Mouse (Mus musculus) neural tube, embryonic 15.5 days (tissue): ENCODE measurements around the gene Lsm12. TPM values are rescaled to one million over a fixed set of nuclear protein-coding genes. Genes with fewer than 3 reads are reported as not detected.

Experiments
- ATAC-seq: fragments of 200-750 bp; cut with Nextera tagmentation; 2 replicates; pipeline ENCODE4 v1.8.0; 2017; ENCODE audit warnings: mild to moderate bottlenecking, moderate TSS enrichment, moderate library complexity; ENCODE audit not compliant: low FRiP score
- H3K27ac ChIP-seq: fragments of 300-500 bp; sonication (generic); replicated peaks from 2 replicates; pipeline ENCODE4 v1.5.1; 2015; ENCODE audit warnings: mild to moderate bottlenecking, inconsistent platforms
- H3K27me3 ChIP-seq: fragments of 300-500 bp; sonication (generic); replicated peaks from 2 replicates; pipeline ENCODE4 v1.6.1; 2015; ENCODE audit warnings: inconsistent platforms
- H3K36me3 ChIP-seq: fragments of 300-500 bp; sonication (generic); 2 replicates; pipeline ENCODE4 v1.6.1; 2015; ENCODE audit warnings: inconsistent platforms
- H3K4me1 ChIP-seq: fragments of 300-500 bp; sonication (generic); 2 replicates; pipeline ENCODE4 v1.6.1; 2015; ENCODE audit warnings: inconsistent platforms
- H3K4me2 ChIP-seq: fragments of 300-500 bp; sonication (generic); 2 replicates; pipeline ENCODE4 v1.6.1; 2015; ENCODE audit warnings: inconsistent platforms, mild to moderate bottlenecking, moderate library complexity
- H3K4me3 ChIP-seq: fragments of 300-500 bp; sonication (generic); replicated peaks from 2 replicates; pipeline ENCODE4 v1.5.1; 2015; ENCODE audit warnings: mild to moderate bottlenecking, inconsistent platforms
- H3K9ac ChIP-seq: fragments of 300-500 bp; sonication (generic); replicated peaks from 2 replicates; pipeline ENCODE4 v1.6.1; 2015; ENCODE audit warnings: mild to moderate bottlenecking, inconsistent platforms
- H3K9me3 ChIP-seq: fragments of 300-500 bp; sonication (generic); replicated peaks from 2 replicates; pipeline ENCODE4 v1.6.1; 2016; ENCODE audit warnings: inconsistent platforms
- WGBS: fragments of 180-500 bp; shearing (Covaris S2); methylation state at CpG from one replicate; pipeline ENCODE4 v1.1.7; 2015; ENCODE audit warnings: mixed read lengths; 5-methylcytosine and 5-hydroxymethylcytosine counted together
- polyA plus RNA-seq: library from polyadenylated mRNA; unstranded; fragments of >200 nt; fragmentation: Nextera tagmentation; extraction: Ambion mirVana; gene quantifications from 2 replicates; pipeline ENCODE4 v1.2.1, GENCODE M21; 2015

Lsm12 gene
- 111 and 121 TPM in 2 replicates for polyA plus RNA-seq

DNA sequence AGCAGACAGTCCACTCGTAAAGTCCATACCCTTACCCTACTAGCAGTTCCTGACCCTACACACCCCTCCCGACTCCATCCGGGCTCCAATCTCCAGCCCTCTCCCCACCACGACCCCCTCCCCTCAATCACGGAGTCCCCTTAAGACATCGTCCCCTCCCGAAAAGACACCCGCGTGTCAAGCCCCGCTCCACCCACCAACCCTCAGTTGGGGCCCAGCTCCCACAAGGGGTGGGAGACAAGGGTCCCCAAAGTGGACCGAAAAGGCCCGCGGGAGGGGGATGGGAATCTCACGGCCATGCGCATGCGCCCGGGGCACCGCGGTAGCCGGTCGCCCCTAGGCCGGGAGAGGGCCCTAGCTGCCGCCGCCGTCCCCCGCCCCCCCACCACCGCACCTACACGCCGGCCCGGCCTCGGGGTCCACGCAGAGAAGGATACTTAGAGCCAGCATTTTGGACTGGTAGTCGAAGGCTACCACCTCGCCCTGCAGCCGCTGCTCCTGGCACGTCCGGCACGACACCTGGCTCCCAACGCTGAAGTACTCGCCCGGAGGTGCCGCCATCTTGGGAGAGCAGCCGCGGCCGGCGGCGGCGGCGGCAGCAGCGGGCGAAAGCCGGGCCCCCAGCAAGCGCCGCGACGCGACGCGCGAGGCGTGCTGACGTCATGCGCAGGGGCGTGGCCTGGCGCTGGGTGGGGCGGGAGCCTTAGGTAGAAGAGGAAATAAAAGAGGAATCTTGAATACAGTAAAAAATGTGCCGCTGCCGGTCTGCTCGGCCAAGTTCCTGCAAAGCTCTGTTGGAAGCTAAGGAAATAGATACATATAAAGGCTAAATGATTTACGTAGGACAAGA lies at the start of gene Lsm12:
Gene Lsm12 (minus strand): TSS at position 651 of the 850 bp plus-strand sequence.
- no peaks in the 10 kb centered on the region for H3K9me3 ChIP-seq
- peak within 1 kb of the TSS; percentile 63 for H3K4me2 ChIP-seq
- no peaks in the 10 kb centered on the region for H3K27me3 ChIP-seq
- H3K9ac ChIP-seq = peak within 1 kb of the TSS; percentile 94
- H3K36me3 ChIP-seq = peaks cover 16% of the 10 kb centered on the region
- peaks cover 36% of the 10 kb centered on the region for H3K4me1 ChIP-seq
- ATAC-seq = peak; percentile 89
- peak within 1 kb of the TSS; percentile 93 for H3K4me3 ChIP-seq
- peak within 1 kb of the TSS; percentile 98 for H3K27ac ChIP-seq
- WGBS = under 1% methylated on average over 67 of the region's 70 CpGs

DNA sequence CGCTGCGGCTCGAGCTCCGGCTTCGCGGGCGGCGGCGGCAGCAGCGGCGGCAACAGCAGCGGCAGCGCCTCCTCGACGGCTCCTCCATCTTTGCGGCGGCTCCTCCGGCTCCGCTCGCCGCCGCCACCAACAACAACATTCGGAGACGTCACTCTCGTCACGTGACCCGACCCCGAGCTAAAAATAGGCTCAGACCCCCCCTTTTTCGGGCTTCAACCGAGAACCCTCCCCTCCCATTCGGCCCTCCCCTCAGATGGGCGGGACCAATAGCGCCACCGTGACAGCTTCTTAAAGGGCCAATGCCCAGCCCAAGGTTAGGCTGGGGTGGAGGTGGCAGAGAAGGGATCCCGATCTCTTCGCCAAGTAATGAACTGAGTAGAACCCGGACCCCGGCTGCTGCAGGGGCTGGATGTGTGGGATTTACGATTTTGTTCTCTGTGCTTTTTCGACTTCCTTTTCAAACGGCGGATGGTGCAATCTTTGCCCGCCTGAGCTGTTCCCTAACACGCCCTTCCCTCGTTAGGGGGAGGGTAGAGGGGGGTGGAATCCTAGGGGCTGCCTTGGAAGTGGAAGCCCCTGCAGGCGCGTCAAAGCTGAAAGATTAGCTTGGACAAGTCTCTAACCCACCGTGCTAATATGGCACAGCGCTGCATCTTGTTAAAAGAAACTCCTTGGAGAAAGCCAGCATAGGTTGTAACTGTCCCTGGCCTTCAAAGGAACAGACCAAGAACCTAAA lies 45.1 kb upstream of the Lsm12 start, which contains the start of gene Hdac5:
Gene Hdac5 (minus strand): TSS at position 161 of the 736 bp plus-strand sequence.
- no peaks in the 10 kb centered on the region for H3K27me3 ChIP-seq
- H3K27ac ChIP-seq = peak within 1 kb of the TSS; percentile 96
- no peaks in the 10 kb centered on the region for H3K36me3 ChIP-seq
- H3K4me1 ChIP-seq = peaks cover 45% of the 10 kb centered on the region
- no peaks in the 10 kb centered on the region for H3K9me3 ChIP-seq
- peak within 1 kb of the TSS; percentile 62 for H3K4me2 ChIP-seq
- H3K4me3 ChIP-seq = peak within 1 kb of the TSS; percentile 82
- under 1% methylated on average over 39 of the region's 49 CpGs for WGBS
- peak within 1 kb of the TSS; percentile 87 for H3K9ac ChIP-seq
- peak; percentile 89 for ATAC-seq

DNA sequence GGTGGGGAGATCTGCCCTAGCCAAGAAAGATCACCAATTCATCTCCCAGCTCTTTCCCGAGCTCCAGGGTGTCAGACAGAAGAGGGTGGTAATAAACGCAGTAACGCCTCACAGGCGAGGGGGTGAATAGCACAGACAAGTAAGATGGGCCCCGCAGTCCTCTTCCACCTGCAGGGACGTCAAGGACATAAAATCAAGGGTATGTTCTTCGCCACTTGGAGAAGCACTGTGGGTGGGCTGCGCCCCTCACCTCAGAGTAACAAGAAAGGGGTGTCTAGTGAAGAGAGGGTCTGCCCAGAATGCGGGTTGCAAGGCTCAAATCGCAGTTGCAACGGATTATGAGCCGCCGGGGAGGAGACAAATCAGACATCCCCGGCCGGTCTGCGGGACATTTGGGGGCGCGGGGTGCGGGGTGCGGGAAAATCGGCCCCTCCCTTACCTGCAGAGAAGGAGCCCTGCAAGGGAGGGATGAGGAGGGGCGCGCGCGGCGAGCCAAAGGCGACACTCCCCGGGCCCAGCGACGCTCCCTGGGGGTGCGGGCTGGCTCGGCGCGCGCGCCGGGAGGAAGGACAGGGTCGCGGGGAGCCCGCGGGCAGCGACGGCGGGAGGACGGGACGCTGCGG lies 44.3 kb upstream of the Lsm12 start:
- ATAC-seq = peak; percentile 25; the same call in 1 of the 2 replicates
- Histone ChIP-seq H3K4me2 (peak overlapping the region; percentile 62), H3K27me3 (no peaks in the 10 kb centered on the region), H3K9ac (peak overlapping the region; percentile 87), H3K9me3 (no peaks in the 10 kb centered on the region), H3K4me1 (peaks cover 52% of the 10 kb centered on the region), H3K4me3 (peak overlapping the region; percentile 82), H3K27ac (peak overlapping the region; percentile 96), H3K36me3 (no peaks in the 10 kb centered on the region)
- WGBS = under 1% methylated on average over 40 of the region's 47 CpGs

DNA sequence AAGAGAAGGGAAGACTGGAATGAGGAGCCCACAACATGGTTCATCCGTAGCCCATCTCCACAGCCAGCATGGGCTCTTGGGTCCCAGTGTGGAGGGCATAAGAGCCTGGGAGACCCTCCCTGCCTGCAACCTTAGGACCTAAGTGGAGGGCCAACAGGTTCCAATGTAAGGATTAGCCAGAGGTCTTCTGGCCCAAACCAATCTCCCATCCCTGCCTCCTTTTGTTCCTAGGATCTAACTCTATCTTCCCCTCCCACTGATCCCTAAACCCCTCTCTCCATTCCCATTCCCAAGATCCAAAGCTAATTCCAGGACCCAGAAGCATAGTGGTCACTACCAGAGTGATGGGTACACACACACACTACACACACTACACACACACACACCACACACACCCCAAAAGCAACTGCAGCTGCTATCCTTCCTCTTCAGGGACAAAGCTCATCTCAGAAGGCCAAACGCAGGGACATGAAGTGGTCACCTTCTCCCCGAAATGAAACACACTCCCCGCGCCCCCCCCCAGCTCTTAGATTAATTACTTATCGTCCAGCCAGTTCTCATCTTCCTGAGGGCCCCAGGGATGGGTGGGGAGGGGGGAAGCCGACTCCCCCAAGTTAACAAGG lies 43.7 kb upstream of the Lsm12 start:
- no peaks in the 10 kb centered on the region for H3K36me3 ChIP-seq
- no peak for ATAC-seq
- peak overlapping the region; percentile 82 for H3K4me3 ChIP-seq
- 10% methylated on average over 7 of the region's 7 CpGs for WGBS
- H3K9ac ChIP-seq = peak overlapping the region; percentile 87
- no peaks in the 10 kb centered on the region for H3K9me3 ChIP-seq
- peak overlapping the region; percentile 62 for H3K4me2 ChIP-seq
- peaks cover 59% of the 10 kb centered on the region for H3K4me1 ChIP-seq
- H3K27ac ChIP-seq = peak overlapping the region; percentile 96
- H3K27me3 ChIP-seq = no peaks in the 10 kb centered on the region

DNA sequence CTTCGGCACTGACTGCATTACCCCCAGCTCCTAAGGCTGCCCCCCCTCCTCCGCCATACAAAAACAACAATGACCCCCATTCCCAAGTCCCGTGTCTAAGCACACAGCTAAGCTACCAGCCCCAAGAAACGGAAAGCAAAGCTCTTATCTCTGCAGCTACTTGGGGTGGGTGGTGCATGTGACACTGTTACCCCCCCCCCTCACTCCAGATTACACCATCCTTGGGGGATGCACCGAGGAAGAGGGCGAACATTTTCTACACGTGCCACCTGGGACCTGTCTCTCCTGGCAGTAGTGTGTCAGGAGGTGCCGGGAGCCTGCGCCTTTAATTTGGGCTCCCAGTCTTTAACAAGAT lies 43.1 kb upstream of the Lsm12 start:
- 11% methylated on average over 9 of the region's 9 CpGs for WGBS

DNA sequence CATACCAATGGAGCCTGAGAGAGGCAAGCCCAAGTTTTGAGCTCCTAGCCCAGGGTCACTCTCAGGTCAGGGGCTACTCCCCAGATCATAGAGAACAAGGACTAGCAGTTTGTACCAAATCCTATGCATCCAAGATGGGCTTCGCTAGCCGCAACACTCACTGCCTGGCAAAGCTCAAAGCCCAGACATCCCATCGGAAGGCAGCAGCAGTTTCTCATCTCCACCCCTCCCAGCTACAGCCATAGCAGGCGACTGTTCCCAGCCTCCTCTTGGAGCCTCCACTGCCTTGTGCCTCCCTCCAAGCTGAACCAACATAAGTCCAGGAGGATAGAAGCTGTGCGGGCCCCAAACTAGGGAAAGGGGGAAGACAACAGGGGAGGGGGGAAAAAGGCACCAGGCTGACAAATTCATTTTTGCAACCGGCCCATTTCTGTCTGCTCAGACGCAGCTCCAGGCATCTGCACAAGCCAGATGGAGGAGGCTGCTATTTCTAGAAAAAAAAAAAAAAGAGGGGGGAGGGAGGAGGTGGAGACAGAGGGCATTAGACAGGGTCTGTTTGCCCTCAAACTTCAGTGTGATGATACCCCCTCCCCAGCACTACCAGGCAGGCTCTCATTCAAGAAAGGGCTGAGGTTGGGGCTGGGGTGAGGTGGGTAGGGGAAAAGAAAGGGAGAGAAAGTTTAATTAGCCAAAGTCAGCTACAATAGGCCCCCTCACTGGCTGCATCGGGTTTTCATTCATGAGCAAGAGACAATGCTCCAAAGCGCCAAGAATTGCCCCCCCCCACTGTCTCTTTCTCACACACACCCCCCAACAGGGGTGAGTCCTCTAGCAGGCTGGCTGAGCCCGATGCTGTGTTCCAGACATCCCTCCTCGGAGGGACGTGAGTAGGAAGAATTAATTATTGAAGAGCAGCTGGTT lies 42.4 kb upstream of the Lsm12 start:
- no peaks in the 10 kb centered on the region for H3K36me3 ChIP-seq
- H3K27me3 ChIP-seq = no peaks in the 10 kb centered on the region
- H3K9me3 ChIP-seq = no peaks in the 10 kb centered on the region
- H3K9ac ChIP-seq = peak overlapping the region; percentile 87
- no peak for ATAC-seq
- 7% methylated on average over 12 of the region's 12 CpGs for WGBS
- peak overlapping the region; percentile 82 for H3K4me3 ChIP-seq
- H3K4me1 ChIP-seq = peaks cover 71% of the 10 kb centered on the region
- H3K4me2 ChIP-seq = peak overlapping the region; percentile 62
- H3K27ac ChIP-seq = peak overlapping the region; percentile 96

More for the DNA sequence above, 43.1 kb upstream of the Lsm12 start:
- Histone ChIP-seq H3K27me3 (no peaks in the 10 kb centered on the region), H3K9ac (peak overlapping the region; percentile 87), H3K4me1 (peaks cover 65% of the 10 kb centered on the region), H3K4me2 (peak overlapping the region; percentile 62), H3K9me3 (no peaks in the 10 kb centered on the region), H3K4me3 (peak overlapping the region; percentile 82), H3K27ac (peak overlapping the region; percentile 96), H3K36me3 (no peaks in the 10 kb centered on the region)
- ATAC-seq = no peak

DNA sequence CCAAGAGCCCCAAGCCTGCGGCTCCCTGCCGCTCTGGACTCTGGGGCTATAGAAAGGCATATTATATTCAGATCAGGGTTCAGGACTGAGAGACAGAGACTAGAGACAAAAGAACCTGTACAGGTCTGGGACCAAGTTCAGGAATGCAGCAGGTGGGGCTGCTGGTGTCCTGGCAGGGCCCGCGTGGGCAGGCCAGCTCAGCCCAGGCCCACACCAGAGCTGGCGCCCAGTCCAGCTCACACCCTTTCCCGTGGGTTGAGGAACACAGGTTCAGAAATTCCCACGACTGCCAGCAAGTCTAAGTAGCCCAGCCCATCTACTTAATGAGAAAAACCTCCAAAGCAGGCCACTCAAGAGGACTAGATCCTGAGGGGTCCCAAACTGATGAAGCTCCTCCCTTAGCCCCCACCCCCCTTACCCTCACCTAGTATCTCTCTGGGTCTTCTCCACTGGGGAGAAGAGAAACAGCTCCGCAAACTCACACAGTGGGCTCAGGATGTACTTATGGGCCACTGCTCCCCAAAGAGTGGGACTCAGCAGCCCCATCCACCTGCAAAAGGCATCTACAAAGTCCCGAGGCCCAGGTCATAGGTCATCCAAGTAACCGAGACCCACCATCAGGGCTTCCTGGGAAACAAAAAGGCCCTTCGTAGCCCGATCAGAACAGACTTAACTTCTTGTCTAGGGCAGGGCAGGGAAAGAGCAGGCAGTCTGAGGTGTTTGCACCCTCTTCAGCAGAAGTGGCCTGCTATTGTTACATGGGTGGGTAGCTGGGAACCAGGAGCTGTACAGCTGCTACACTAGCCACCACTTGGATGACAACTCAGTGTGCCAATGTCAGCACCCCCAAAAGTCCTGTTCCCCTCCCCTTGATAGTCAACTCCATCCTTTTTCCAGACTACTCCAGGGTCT lies 41.2 kb upstream of the Lsm12 start:
- Histone ChIP-seq H3K4me2 (peak overlapping the region; percentile 62), H3K36me3 (peaks cover 7% of the 10 kb centered on the region; the same call in 1 of the 2 replicates), H3K9ac (no peak overlapping the region), H3K9me3 (no peaks in the 10 kb centered on the region), H3K27ac (no peak overlapping the region), H3K4me1 (peaks cover 80% of the 10 kb centered on the region), H3K4me3 (no peak overlapping the region; the same call in 1 of the 2 replicates), H3K27me3 (no peaks in the 10 kb centered on the region)
- ATAC-seq = no peak
- 67% methylated on average over 12 of the region's 12 CpGs for WGBS

DNA sequence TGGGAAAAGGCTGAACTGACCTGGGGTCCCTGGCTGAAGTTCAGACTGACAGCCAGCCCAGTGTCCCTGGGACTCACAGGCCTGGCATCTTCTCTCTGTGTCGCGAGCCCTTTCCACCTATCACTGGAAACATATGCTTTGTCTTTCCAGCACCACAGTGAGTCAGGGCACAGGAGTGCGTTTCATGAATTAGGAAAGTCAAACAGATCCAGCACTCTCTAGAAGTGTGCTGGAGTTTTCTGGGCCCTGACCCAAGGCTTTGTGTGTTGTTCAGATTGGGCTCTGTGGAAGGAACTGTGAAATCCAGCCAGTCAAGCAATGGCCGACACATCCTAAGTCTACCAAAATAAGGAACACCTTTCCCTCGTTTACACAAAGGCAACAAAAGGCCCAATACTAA lies 40.1 kb upstream of the Lsm12 start:
- Histone ChIP-seq H3K4me2 (peak overlapping the region; percentile 47), H3K4me3 (no peak overlapping the region), H3K27ac (no peak overlapping the region), H3K36me3 (peaks cover 7% of the 10 kb centered on the region; the same call in 1 of the 2 replicates), H3K9me3 (no peaks in the 10 kb centered on the region), H3K4me1 (peaks cover 79% of the 10 kb centered on the region), H3K9ac (0 out of 2 replicates have a peak overlapping the region, but pooled peaks have one; percentile 23), H3K27me3 (no peaks in the 10 kb centered on the region)
- no peak for ATAC-seq
- WGBS = 66% methylated on average over 5 of the region's 5 CpGs

DNA sequence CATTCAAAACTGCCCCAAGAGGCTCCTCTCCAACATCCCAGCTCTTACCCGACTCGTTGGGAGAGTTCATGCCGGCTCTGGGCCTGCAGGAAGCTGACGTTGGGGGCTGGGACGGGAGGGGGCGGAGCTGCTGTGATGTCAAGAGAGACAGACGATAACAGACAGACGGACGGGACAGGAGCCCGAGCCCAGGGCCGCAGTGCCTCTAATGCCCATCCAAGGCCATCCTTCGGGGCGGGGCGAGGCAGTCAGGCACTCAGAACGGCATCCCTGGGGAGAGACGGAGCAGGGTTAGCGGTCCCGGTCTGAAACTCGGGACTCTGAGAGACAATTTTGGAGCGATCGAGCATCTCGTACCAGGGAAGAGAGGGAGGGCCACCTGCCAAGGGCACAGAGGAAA lies 39.6 kb upstream of the Lsm12 start:
- no peak overlapping the region for H3K27ac ChIP-seq
- 0 out of 2 replicates have a peak overlapping the region, but pooled peaks have one; percentile 23 for H3K9ac ChIP-seq
- H3K4me3 ChIP-seq = 0 out of 2 replicates have a peak overlapping the region, but pooled peaks have one; percentile 13

More for the DNA sequence above, 39.6 kb upstream of the Lsm12 start:
- Histone ChIP-seq H3K27me3 (no peaks in the 10 kb centered on the region), H3K4me1 (peaks cover 84% of the 10 kb centered on the region), H3K4me2 (peak overlapping the region; percentile 47), H3K36me3 (peaks cover 7% of the 10 kb centered on the region; the same call in 1 of the 2 replicates), H3K9me3 (no peaks in the 10 kb centered on the region)
- no peak for ATAC-seq
- WGBS = 7% methylated on average over 22 of the region's 22 CpGs
